ENCODE assay signal across 15 mouse cellular contexts in the genomic region with DNA sequence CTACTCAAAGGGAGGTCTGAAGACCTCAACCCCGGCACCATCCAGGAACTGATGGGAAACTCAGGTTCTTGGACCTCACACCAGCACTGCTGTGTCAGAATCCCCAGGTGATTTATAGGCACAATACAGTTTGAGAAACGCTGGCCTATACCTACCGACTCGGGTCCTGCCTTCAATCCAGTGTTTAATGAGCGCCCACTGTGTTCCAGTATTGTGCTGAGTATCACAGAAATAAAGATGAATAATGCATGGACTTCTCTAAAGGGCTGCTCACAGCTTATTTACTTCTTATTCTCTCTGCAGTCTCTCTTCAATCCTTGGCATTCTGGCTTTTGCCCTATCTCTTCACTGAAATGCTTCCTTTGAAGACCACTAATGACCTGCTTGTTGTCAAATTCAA.
"Had no signal": no experiment of that assay in that cellular context is flagged by ENCODE, and none has a peak within 500 bp of the region (broad histone marks: within the 10 kb centered on the region; RNA-seq: fewer than 3 reads in every experiment).

No protein-coding gene starts in this region.

- H3K4me1 ChIP-seq: liver, embryonic 12.5 days; megakaryocyte, embryonic 14.5 days; stomach, embryonic 15.5 days had no signal

- H3K9ac ChIP-seq: liver, embryonic 12.5 days; liver, embryonic 14.5 days; lung, embryonic 14.5 days; neural tube, embryonic 12.5 days; stomach, embryonic 15.5 days had no signal

- H3K27ac ChIP-seq: liver, embryonic 12.5 days; liver, embryonic 14.5 days; macrophage; neural tube, embryonic 12.5 days; stomach, embryonic 15.5 days; stomach, postnatal 0 days had no signal

- DNase-seq: lung, adult 18-20 months; lung, embryonic 14.5 days; lung, postnatal 14 days; lung, postnatal 36 days; right cerebral cortex, postnatal 14 days; thymus, adult 2 months; thymus, postnatal 25 days; thymus, postnatal 4 days had no signal

- H3K4me3 ChIP-seq: liver, embryonic 12.5 days; megakaryocyte, embryonic 14.5 days; neural tube, embryonic 12.5 days; stomach, embryonic 15.5 days had no signal

- H3K9me3 ChIP-seq: liver, embryonic 12.5 days; stomach, embryonic 15.5 days had no signal

- ATAC-seq: liver, embryonic 12.5 days had no signal

- H3K4me2 ChIP-seq: liver, embryonic 12.5 days; lung, embryonic 14.5 days; neural tube, embryonic 12.5 days; stomach, embryonic 15.5 days had no signal

- H3K27me3 ChIP-seq: liver, embryonic 12.5 days; megakaryocyte, embryonic 14.5 days; stomach, embryonic 15.5 days had no signal

- H3K36me3 ChIP-seq: liver, embryonic 12.5 days; neural tube, embryonic 12.5 days; stomach, embryonic 15.5 days had no signal
